Mouse (Mus musculus): ENCODE data around the gene March4. TPM values are rescaled to one million over a fixed set of nuclear protein-coding genes. Genes with fewer than 3 reads are reported as not detected.

The March4 gene
- polyA plus RNA-seq, 1 experiment = 1.4 TPM

GRCm38 (mm10) chr1:72492666-72493065 lies 44.1 kb downstream of the March4 start:
- Histone ChIP-seq H3K4me3 (replicated peaks; ENCODE audit: extremely low read depth, low read depth, low read length) (no peak overlapping the region), H3K4me1 (ENCODE audit: control insufficient read depth, insufficient read depth, low read length) (no peaks in the 10 kb centered on the region)
- DNase-seq = no peak
- 91% methylated on average over 10 of the region's 10 CpGs for WGBS
- no peak for TF ChIP-seq CTCF (IDR thresholded peaks at IDR 0.05; ENCODE audit: insufficient read depth, low read length)
- TF ChIP-seq POLR2A (IDR thresholded peaks at IDR 0.05; ENCODE audit: borderline replicate concordance, extremely low read depth, low read depth, low read length) = no peak

- no peak for DNase-seq
- Histone ChIP-seq H3K4me3 (replicated peaks; ENCODE audit: extremely low read depth, low read depth, low read length) (no peak overlapping the region), H3K4me1 (ENCODE audit: control insufficient read depth, insufficient read depth, low read length) (no peaks in the 10 kb centered on the region)
- 69% methylated on average over 5 of the region's 5 CpGs for WGBS
- TF ChIP-seq CTCF (IDR thresholded peaks at IDR 0.05; ENCODE audit: insufficient read depth, low read length) = no peak
- TF ChIP-seq POLR2A (IDR thresholded peaks at IDR 0.05; ENCODE audit: borderline replicate concordance, extremely low read depth, low read depth, low read length) = no peak
These were observed 45.4 kb downstream of the March4 start for GRCm38 (mm10) chr1:72491307-72491706.

GRCm38 (mm10) chr1:72490801-72491200 lies 45.9 kb downstream of the March4 start:
- H3K4me1 ChIP-seq (ENCODE audit: control insufficient read depth, insufficient read depth, low read length) = no peaks in the 10 kb centered on the region
- DNase-seq = no peak
- no peak for TF ChIP-seq POLR2A (IDR thresholded peaks at IDR 0.05; ENCODE audit: borderline replicate concordance, extremely low read depth, low read depth, low read length)
- no peak for TF ChIP-seq CTCF (IDR thresholded peaks at IDR 0.05; ENCODE audit: insufficient read depth, low read length)
- WGBS = 72% methylated on average over 3 of the region's 3 CpGs
- no peak overlapping the region for H3K4me3 ChIP-seq (replicated peaks; ENCODE audit: extremely low read depth, low read depth, low read length)

GRCm38 (mm10) chr1:72490193-72490592 lies 46.5 kb downstream of the March4 start:
- Histone ChIP-seq H3K4me3 (replicated peaks; ENCODE audit: extremely low read depth, low read depth, low read length) (no peak overlapping the region), H3K4me1 (ENCODE audit: control insufficient read depth, insufficient read depth, low read length) (no peaks in the 10 kb centered on the region)
- TF ChIP-seq POLR2A (IDR thresholded peaks at IDR 0.05; ENCODE audit: borderline replicate concordance, extremely low read depth, low read depth, low read length) (no peak), CTCF (IDR thresholded peaks at IDR 0.05; ENCODE audit: insufficient read depth, low read length) (no peak)
- DNase-seq = no peak
- WGBS = 8% methylated on average over 8 of the region's 8 CpGs

- TF ChIP-seq CTCF (IDR thresholded peaks at IDR 0.05; ENCODE audit: insufficient read depth, low read length) = no peak
- TF ChIP-seq POLR2A (IDR thresholded peaks at IDR 0.05; ENCODE audit: borderline replicate concordance, extremely low read depth, low read depth, low read length) = no peak
- no peaks in the 10 kb centered on the region for H3K4me1 ChIP-seq (ENCODE audit: control insufficient read depth, insufficient read depth, low read length)
- no peak overlapping the region for H3K4me3 ChIP-seq (replicated peaks; ENCODE audit: extremely low read depth, low read depth, low read length)
- no peak for DNase-seq
- 69% methylated on average over 2 of the region's 2 CpGs for WGBS
These were observed 60.1 kb downstream of the March4 start for GRCm38 (mm10) chr1:72476594-72476993.

GRCm38 (mm10) chr1:72469075-72469474 lies 67.7 kb downstream of the March4 start:
- H3K4me3 ChIP-seq (replicated peaks; ENCODE audit: extremely low read depth, low read depth, low read length) = no peak overlapping the region
- DNase-seq = no peak
- WGBS = 78% methylated on average over 2 of the region's 2 CpGs
- no peak for TF ChIP-seq CTCF (IDR thresholded peaks at IDR 0.05; ENCODE audit: insufficient read depth, low read length)
- 0 out of 2 replicates have a peak, but pooled peaks cover 3% of the 10 kb centered on the region for H3K4me1 ChIP-seq (ENCODE audit: control insufficient read depth, insufficient read depth, low read length)

- TF ChIP-seq CTCF (IDR thresholded peaks at IDR 0.05; ENCODE audit: insufficient read depth, low read length) (no peak), POLR2A (IDR thresholded peaks at IDR 0.05; ENCODE audit: borderline replicate concordance, extremely low read depth, low read depth, low read length) (no peak)
- peak; percentile 11 for DNase-seq
- 45% methylated on average over 5 of the region's 5 CpGs for WGBS
These were observed 68.2 kb downstream of the March4 start for GRCm38 (mm10) chr1:72468466-72469003.

GRCm38 (mm10) chr1:72464926-72465583 lies 71.7 kb downstream of the March4 start:
- no peak overlapping the region for H3K4me3 ChIP-seq (replicated peaks; ENCODE audit: extremely low read depth, low read depth, low read length)
- DNase-seq = no peak
- H3K4me1 ChIP-seq (ENCODE audit: control insufficient read depth, insufficient read depth, low read length) = peaks cover 6% of the 10 kb centered on the region; the same call in 1 of the 2 replicates
- 39% methylated on average over 12 of the region's 12 CpGs for WGBS
- no peak for TF ChIP-seq POLR2A (IDR thresholded peaks at IDR 0.05; ENCODE audit: borderline replicate concordance, extremely low read depth, low read depth, low read length)
- no peak for TF ChIP-seq CTCF (IDR thresholded peaks at IDR 0.05; ENCODE audit: insufficient read depth, low read length)

More at GRCm38 (mm10) chr1:72468466-72469003, 68.2 kb downstream of the March4 start:
- Histone ChIP-seq H3K4me3 (replicated peaks; ENCODE audit: extremely low read depth, low read depth, low read length) (no peak overlapping the region), H3K4me1 (ENCODE audit: control insufficient read depth, insufficient read depth, low read length) (0 out of 2 replicates have a peak, but pooled peaks cover 3% of the 10 kb centered on the region)

- peak; percentile 34 for DNase-seq
- H3K4me1 ChIP-seq (ENCODE audit: control insufficient read depth, insufficient read depth, low read length) = peaks cover 6% of the 10 kb centered on the region; the same call in 1 of the 2 replicates
- H3K4me3 ChIP-seq (replicated peaks; ENCODE audit: extremely low read depth, low read depth, low read length) = no peak overlapping the region
- WGBS = 34% methylated on average over 6 of the region's 6 CpGs
- TF ChIP-seq POLR2A (IDR thresholded peaks at IDR 0.05; ENCODE audit: borderline replicate concordance, extremely low read depth, low read depth, low read length) = no peak
- no peak for TF ChIP-seq CTCF (IDR thresholded peaks at IDR 0.05; ENCODE audit: insufficient read depth, low read length)
These were observed 74.2 kb downstream of the March4 start for GRCm38 (mm10) chr1:72462516-72462915.

- Histone ChIP-seq H3K4me3 (replicated peaks; ENCODE audit: extremely low read depth, low read depth, low read length) (no peak overlapping the region), H3K4me1 (ENCODE audit: control insufficient read depth, insufficient read depth, low read length) (0 out of 2 replicates have a peak, but pooled peaks cover under 1% of the 10 kb centered on the region)
- TF ChIP-seq POLR2A (IDR thresholded peaks at IDR 0.05; ENCODE audit: borderline replicate concordance, extremely low read depth, low read depth, low read length) (no peak), CTCF (IDR thresholded peaks at IDR 0.05; ENCODE audit: insufficient read depth, low read length) (no peak)
- DNase-seq = no peak
- WGBS = 78% methylated on average over 4 of the region's 4 CpGs
These were observed 79.1 kb downstream of the March4 start for GRCm38 (mm10) chr1:72457652-72458051.
